Mouse (Mus musculus) stomach, embryonic 16.5 days (tissue): ENCODE results near the gene Tas2r104. TPM values are rescaled to one million over a fixed set of nuclear protein-coding genes. Genes with fewer than 3 reads are reported as not detected.

Experiments used
- ATAC-seq: fragments of 200-750 bp; cut with Nextera tagmentation; 2 replicates; pipeline ENCODE4 v1.8.0; 2017; ENCODE audit warnings: moderate number of reproducible peaks, moderate TSS enrichment; ENCODE audit not compliant: insufficient read depth, low FRiP score
- H3K27ac ChIP-seq: fragments of 300-500 bp; sonication (generic); 2 replicates; pipeline ENCODE4 v1.5.1; 2014; ENCODE audit warnings: low read length
- H3K27me3 ChIP-seq: fragments of 300-500 bp; sonication (generic); 2 replicates; pipeline ENCODE4 v1.6.1; 2014; ENCODE audit warnings: low read length, control low read depth, mixed read lengths; ENCODE audit not compliant: control insufficient read depth, insufficient read depth
- H3K36me3 ChIP-seq: fragments of 300-500 bp; sonication (generic); 2 replicates; pipeline ENCODE4 v1.6.1; 2014; ENCODE audit warnings: low read length; ENCODE audit not compliant: control insufficient read depth, insufficient read depth
- H3K4me1 ChIP-seq: fragments of 300-500 bp; sonication (generic); 2 replicates; pipeline ENCODE4 v1.6.1; 2014; ENCODE audit warnings: low read length, control low read depth, mixed read lengths; ENCODE audit not compliant: control insufficient read depth, insufficient read depth
- H3K4me2 ChIP-seq: fragments of 300-500 bp; sonication (generic); 2 replicates; pipeline ENCODE4 v1.6.1; 2014; ENCODE audit warnings: low read depth, low read length, mixed read lengths
- H3K4me3 ChIP-seq: fragments of 300-500 bp; sonication (generic); replicated peaks from 2 replicates; pipeline ENCODE4 v1.5.1; 2014; ENCODE audit warnings: mild to moderate bottlenecking, low read length
- H3K9ac ChIP-seq: fragments of 300-500 bp; sonication (generic); 2 replicates; pipeline ENCODE4 v1.6.1; 2014; ENCODE audit warnings: low read length
- H3K9me3 ChIP-seq: fragments of 300-500 bp; sonication (generic); replicated peaks from 2 replicates; pipeline ENCODE4 v1.6.1; 2016; ENCODE audit warnings: low read length, control low read depth; ENCODE audit not compliant: control insufficient read depth
- WGBS: fragments of 180-500 bp; shearing (Covaris S2); extraction: QIAGEN DNeasy Blood & Tissue Kit; methylation state at CpG from one replicate; pipeline ENCODE4 v1.1.7; 2014; 5-methylcytosine and 5-hydroxymethylcytosine counted together
- polyA plus RNA-seq: library from polyadenylated mRNA; unstranded; fragments of >200 nt; fragmentation: Nextera tagmentation; extraction: Ambion mirVana; gene quantifications from 2 replicates; pipeline ENCODE4 v1.2.1, GENCODE M21; 2015

Tas2r104 gene
- polyA plus RNA-seq, result not detected in 2 replicates

GRCm38 (mm10) chr6:131685644-131686043 lies at the start of gene Tas2r104:
Gene Tas2r104 (minus strand): TSS chr6:131685744.
- no peak within 1 kb of the TSS for H3K4me3 ChIP-seq
- WGBS, result 71% methylated on average over 1 of the region's 1 CpGs
- H3K27ac ChIP-seq, result no peak within 1 kb of the TSS
- H3K9ac ChIP-seq, result no peak within 1 kb of the TSS
- no peaks in the 10 kb centered on the region for H3K27me3 ChIP-seq
- no peaks in the 10 kb centered on the region for H3K9me3 ChIP-seq
- H3K36me3 ChIP-seq, result no peaks in the 10 kb centered on the region
- H3K4me1 ChIP-seq, result no peaks in the 10 kb centered on the region
- no peak within 1 kb of the TSS for H3K4me2 ChIP-seq
- no peak for ATAC-seq

GRCm38 (mm10) chr6:131712803-131713202 lies 27.3 kb upstream of the Tas2r104 start:
- H3K4me2 ChIP-seq, result no peak overlapping the region
- H3K9ac ChIP-seq, result no peak overlapping the region
- no peaks in the 10 kb centered on the region for H3K9me3 ChIP-seq
- no peaks in the 10 kb centered on the region for H3K27me3 ChIP-seq
- WGBS, result 40% methylated on average over 7 of the region's 7 CpGs
- ATAC-seq, result no peak
- no peaks in the 10 kb centered on the region for H3K4me1 ChIP-seq
- H3K27ac ChIP-seq, result no peak overlapping the region
- no peak overlapping the region for H3K4me3 ChIP-seq
- no peaks in the 10 kb centered on the region for H3K36me3 ChIP-seq

DNA sequence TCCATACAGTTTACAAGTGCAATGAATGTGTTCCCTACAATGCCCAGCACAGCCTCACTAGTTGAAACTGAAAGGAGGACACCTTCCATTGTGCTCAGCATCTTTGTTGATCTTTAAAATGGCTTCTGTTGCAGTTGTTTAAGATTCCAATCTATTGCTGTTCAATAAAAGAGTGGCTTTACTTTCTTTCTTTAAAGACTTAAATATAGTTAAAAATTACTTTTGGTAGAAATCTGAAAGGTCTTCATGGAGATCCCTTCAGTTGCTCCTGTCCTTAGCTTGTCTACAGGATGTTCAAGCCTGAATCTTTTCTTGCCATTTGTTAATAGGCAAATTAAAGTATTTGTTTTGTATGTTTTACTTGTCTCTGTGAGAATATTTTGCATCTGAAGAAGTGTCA lies 4.4 kb upstream of the Tas2r104 start, which contains the start of gene Tas2r114:
TSS of gene Tas2r114 (minus strand) at position 101 of the 400 bp plus-strand sequence.
- Histone ChIP-seq H3K9me3 (no peaks in the 10 kb centered on the region), H3K36me3 (no peaks in the 10 kb centered on the region), H3K27ac (no peak within 1 kb of the TSS), H3K4me2 (no peak within 1 kb of the TSS), H3K4me3 (no peak within 1 kb of the TSS), H3K4me1 (no peaks in the 10 kb centered on the region), H3K27me3 (no peaks in the 10 kb centered on the region), H3K9ac (no peak within 1 kb of the TSS)
- no peak for ATAC-seq

DNA sequence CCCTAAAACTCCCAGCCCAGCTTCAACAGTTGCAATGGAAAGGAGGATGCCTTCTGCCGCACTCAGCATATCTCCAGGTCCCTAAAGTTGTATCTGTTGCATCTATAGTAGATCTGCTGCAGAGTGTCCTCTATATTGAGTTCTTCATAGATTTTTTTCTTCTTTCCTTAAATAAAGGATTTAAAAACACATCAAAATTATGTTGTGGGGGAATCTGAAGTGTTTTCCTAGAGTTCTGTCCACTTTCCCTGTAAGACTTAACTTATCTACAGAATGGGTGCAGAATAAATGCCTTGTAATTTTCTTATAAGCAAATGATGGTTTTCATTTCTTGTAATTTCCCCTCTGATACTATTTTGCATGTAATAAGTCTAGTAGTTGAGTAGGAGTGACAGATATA lies 1.9 kb upstream of the Tas2r104 start, which contains the start of gene Tas2r105:
TSS of gene Tas2r105 (minus strand) at position 101 of the 400 bp plus-strand sequence.
- 71% methylated on average over 1 of the region's 1 CpGs for WGBS
- H3K27me3 ChIP-seq, result no peaks in the 10 kb centered on the region
- H3K4me2 ChIP-seq, result no peak within 1 kb of the TSS
- H3K27ac ChIP-seq, result no peak within 1 kb of the TSS
- H3K9me3 ChIP-seq, result no peaks in the 10 kb centered on the region
- no peak within 1 kb of the TSS for H3K9ac ChIP-seq
- H3K4me1 ChIP-seq, result no peaks in the 10 kb centered on the region
- no peak within 1 kb of the TSS for H3K4me3 ChIP-seq
- no peak for ATAC-seq
- no peaks in the 10 kb centered on the region for H3K36me3 ChIP-seq

- H3K4me1 ChIP-seq, result no peaks in the 10 kb centered on the region
- 71% methylated on average over 3 of the region's 3 CpGs for WGBS
Measured at GRCm38 (mm10) chr6:131678786-131679185, 6.8 kb downstream of the Tas2r104 start, which contains the start of gene Tas2r106. Gene Tas2r106 (minus strand): TSS chr6:131678886.

DNA sequence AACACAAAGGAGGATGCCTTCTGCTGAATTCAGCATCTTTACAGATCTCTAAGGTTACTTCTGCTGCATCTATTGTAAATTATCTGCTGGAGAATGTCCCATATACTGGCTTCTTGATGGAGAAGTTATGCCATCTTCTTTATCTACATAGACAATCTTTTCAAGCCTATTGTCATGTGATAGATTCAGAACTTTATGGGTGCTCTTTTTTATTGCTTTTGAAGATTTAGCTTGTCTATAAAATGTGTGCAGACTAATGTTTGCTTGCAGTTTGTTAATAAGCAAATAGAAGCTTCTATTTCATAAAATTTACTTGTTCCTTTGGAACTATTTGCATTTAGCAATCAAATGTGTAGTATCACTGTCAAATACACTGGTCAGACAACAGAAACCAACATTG lies 25.5 kb downstream of the Tas2r104 start, which contains the start of gene Tas2r107:
TSS of gene Tas2r107 (minus strand) at position 101 of the 400 bp plus-strand sequence.
- H3K27ac ChIP-seq, result no peak within 1 kb of the TSS
- H3K36me3 ChIP-seq, result no peaks in the 10 kb centered on the region
- no peak within 1 kb of the TSS for H3K4me2 ChIP-seq
- H3K4me3 ChIP-seq, result no peak within 1 kb of the TSS
- H3K4me1 ChIP-seq, result no peaks in the 10 kb centered on the region
- no peaks in the 10 kb centered on the region for H3K9me3 ChIP-seq
- ATAC-seq, result no peak
- no peak within 1 kb of the TSS for H3K9ac ChIP-seq
- no peaks in the 10 kb centered on the region for H3K27me3 ChIP-seq

More at GRCm38 (mm10) chr6:131678786-131679185, 6.8 kb downstream of the Tas2r104 start, which contains the start of gene Tas2r106:
- no peaks in the 10 kb centered on the region for H3K9me3 ChIP-seq
- no peak for ATAC-seq
- no peak within 1 kb of the TSS for H3K9ac ChIP-seq
- no peak within 1 kb of the TSS for H3K27ac ChIP-seq
- no peaks in the 10 kb centered on the region for H3K27me3 ChIP-seq
- no peaks in the 10 kb centered on the region for H3K36me3 ChIP-seq
- H3K4me2 ChIP-seq, result no peak within 1 kb of the TSS
- no peak within 1 kb of the TSS for H3K4me3 ChIP-seq

Other genes with a start within 250 kb of the Tas2r104 start
- gene 5430401F13Rik, start 199.3 kb downstream of the Tas2r104 start, polyA plus RNA-seq, result not detected in 2 replicates
- not detected in 2 replicates for gene Gm6619, start 199.3 kb downstream of the Tas2r104 start, polyA plus RNA-seq
- gene Tas2r130, start 54.8 kb downstream of the Tas2r104 start, polyA plus RNA-seq, result not detected in 2 replicates
- gene Tas2r107, start 25.6 kb downstream of the Tas2r104 start, polyA plus RNA-seq, result not detected in 2 replicates
- gene Tas2r106, start 6.9 kb downstream of the Tas2r104 start, polyA plus RNA-seq, result not detected in 2 replicates
- gene Tas2r105, start 1.8 kb upstream of the Tas2r104 start, polyA plus RNA-seq, result not detected in 2 replicates
- gene Tas2r114, start 4.3 kb upstream of the Tas2r104 start, polyA plus RNA-seq, result not detected in 2 replicates